Mouse (Mus musculus) ES-Bruce4 (cell line): Measurements from ENCODE around the gene Kif16b.

Source experiments
- CTCF ChIP-seq: IDR thresholded peaks from one replicate; pipeline ENCODE4 v1.8.1; 2011; ENCODE audit warnings: low read depth, low read length
- EP300 ChIP-seq: IDR thresholded peaks from 2 replicates; pipeline ENCODE4 v1.6.1; 2011; ENCODE audit warnings: low read depth, low read length; ENCODE audit not compliant: insufficient read depth
- POLR2A ChIP-seq: IDR thresholded peaks from one replicate; pipeline ENCODE4 v1.8.1; 2011; ENCODE audit warnings: low read length; ENCODE audit not compliant: insufficient read depth

DNA sequence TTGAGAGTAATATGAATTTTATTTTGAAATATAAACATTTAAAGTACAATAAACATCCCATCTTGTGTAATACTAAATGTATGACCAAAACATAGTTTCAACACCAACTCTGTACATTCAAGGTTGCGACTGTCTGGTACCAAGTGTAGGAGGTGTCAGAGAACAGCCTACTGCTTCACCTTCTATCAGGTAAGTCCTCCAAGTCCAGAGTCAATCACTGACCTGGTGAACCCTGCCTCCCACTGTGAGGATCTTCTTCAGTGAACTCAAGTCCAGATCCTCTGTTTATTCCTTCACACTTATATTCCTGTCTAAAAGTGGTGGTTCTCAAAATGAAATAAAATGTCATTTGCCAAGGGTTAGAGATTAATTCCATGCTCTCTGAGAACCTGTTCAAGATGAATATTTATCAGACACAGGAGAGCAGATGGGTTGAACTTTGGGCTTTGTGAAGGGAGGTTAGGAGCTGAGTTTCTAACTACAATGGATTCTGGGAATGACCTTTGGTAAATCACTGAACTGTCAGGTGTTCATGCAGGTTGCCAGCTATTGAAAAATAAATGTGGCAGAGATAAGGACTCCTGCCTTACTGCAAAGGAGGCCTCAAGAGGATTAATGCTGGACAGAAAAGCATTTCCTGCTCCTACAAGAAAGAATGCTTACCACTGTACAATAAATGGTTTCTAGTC, 97.4 kb downstream of the Kif16b start:
- TF ChIP-seq CTCF, result no peak
- TF ChIP-seq POLR2A, result no peak
- no peak for TF ChIP-seq EP300
